Mouse (Mus musculus): ENCODE measurements around the gene Mboat7.

GRCm38 (mm10) chr7:3665215-3666114, 27.9 kb downstream of the Mboat7 start, which contains the start of gene Leng1:
- TF ChIP-seq HCFC1 (IDR thresholded peaks at IDR 0.05; ENCODE audit: borderline replicate concordance, insufficient read depth, low read length) (no peak), MAFK (IDR thresholded peaks at IDR 0.05; ENCODE audit: insufficient read depth, low read depth, low read length) (no peak), ZNF384 (IDR thresholded peaks at IDR 0.05; ENCODE audit: low read depth, low read length) (no peak), CHD2 (IDR thresholded peaks at IDR 0.05; ENCODE audit: low read depth, low read length) (peak; percentile 89), ZC3H11A (IDR thresholded peaks at IDR 0.05; ENCODE audit: borderline replicate concordance, low read depth, low read length) (no peak)
